Mouse (Mus musculus) stomach, adult 2 months (tissue): ENCODE data around the gene Nim1k. TPM values are rescaled to one million over a fixed set of nuclear protein-coding genes. Genes with fewer than 3 reads are reported as not detected.

Source experiments
- polyA plus RNA-seq: library from polyadenylated mRNA; depleted of rRNA; stranded (reverse); fragments of >200 nt; gene quantifications from 2 replicates; pipeline ENCODE4 v1.2.3, GENCODE M21; 2012; rRNA removed

Nim1k gene
- 0.27 and 0.28 TPM in 2 replicates for polyA plus RNA-seq

GRCm38 (mm10) chr13:119755681-119756471 is at the start of gene Nim1k:
Gene Nim1k, minus strand, starts transcription at chr13:119755882.

DNA sequence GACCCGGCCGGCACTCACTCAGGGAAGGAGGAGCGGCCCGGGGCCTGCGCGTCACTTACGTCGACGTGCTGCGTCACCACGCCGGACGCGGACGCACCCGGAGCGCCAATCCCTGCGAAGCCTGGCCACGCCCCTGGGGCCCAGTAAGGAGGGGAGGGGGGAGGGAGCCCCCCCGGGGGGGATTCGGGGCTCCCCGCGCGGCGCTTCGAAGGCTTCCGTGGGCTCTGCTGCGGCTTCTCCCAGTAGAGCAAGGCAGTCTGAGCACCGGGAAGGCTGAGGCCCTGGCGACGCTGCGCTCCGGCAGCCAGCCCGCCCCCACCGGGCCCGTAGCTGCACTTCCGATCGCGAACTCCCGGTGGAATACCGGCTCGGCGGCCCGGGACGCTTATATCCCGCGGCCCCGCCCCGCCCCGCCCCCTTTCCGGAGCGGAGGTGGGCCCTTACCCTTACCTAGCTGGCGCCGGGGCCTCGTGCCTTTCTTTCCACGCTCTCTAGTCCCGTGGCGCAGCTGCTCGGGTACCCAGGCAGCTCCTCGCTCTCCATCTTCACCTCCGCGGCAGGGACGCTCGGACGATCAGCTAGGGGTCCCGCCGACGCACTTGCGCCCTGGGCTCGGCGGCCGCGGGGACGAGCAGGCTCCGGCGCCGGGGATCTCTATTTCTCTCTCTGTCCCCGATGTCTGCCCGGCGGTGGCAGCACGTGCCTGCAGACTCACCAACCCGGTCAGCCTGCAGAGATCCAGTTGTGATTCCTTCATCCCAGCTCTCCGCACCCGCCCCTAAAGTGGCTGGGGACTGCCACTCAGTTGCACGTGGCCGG is 35.3 kb upstream of the Nim1k start, which contains the start of gene Zfp131:
Gene Zfp131, minus strand, starts transcription at position 129 of the 819 bp plus-strand sequence.

GRCm38 (mm10) chr13:119690039-119690728 is 65.5 kb downstream of the Nim1k start, which contains the start of gene Hmgcs1:
Gene Hmgcs1, plus strand, starts transcription at chr13:119690379.

Other genes with a start within 250 kb of the Nim1k start
- 0.10 and 0.12 TPM in 2 replicates for gene Ccl28, start 132.1 kb downstream of the Nim1k start, polyA plus RNA-seq
- 10.6 and 14.2 TPM in 2 replicates for gene Hmgcs1, start 65.5 kb downstream of the Nim1k start, polyA plus RNA-seq
- 4.7 and 8.2 TPM in 2 replicates for gene Zfp131, start 35.0 kb upstream of the Nim1k start, polyA plus RNA-seq
- gene AF067063, start 74.3 kb upstream of the Nim1k start, polyA plus RNA-seq, result not detected in 2 replicates
- gene D13Ertd608e, start 80.1 kb upstream of the Nim1k start, polyA plus RNA-seq, result not detected in 2 replicates
- gene Tcstv1, start 138.9 kb upstream of the Nim1k start, polyA plus RNA-seq, result not detected in 2 replicates
- not detected in 2 replicates for gene Gm21761, start 173.4 kb upstream of the Nim1k start, polyA plus RNA-seq
- not detected in 2 replicates for gene B020031M17Rik, start 194.9 kb upstream of the Nim1k start, polyA plus RNA-seq